Mouse (Mus musculus) lung, postnatal 0 days (tissue): Measurements from ENCODE around the gene Scfd2.

Experiments
- CTCF ChIP-seq: IDR thresholded peaks from 2 replicates; pipeline ENCODE4 v1.5.1; 2016; ENCODE audit warnings: antibody characterized with exemption, mild to moderate bottlenecking
- EP300 ChIP-seq: IDR thresholded peaks from 2 replicates; pipeline ENCODE4 v1.6.1; 2016; ENCODE audit warnings: antibody characterized with exemption, mild to moderate bottlenecking, control low read depth

- TF ChIP-seq CTCF (no peak), EP300 (no peak)
Measured at GRCm38 (mm10) chr5:74365984-74366709, 165.4 kb downstream of the Scfd2 start.
